Comparison of ENCODE assay signal across 8 mouse cellular contexts in the genomic region with DNA sequence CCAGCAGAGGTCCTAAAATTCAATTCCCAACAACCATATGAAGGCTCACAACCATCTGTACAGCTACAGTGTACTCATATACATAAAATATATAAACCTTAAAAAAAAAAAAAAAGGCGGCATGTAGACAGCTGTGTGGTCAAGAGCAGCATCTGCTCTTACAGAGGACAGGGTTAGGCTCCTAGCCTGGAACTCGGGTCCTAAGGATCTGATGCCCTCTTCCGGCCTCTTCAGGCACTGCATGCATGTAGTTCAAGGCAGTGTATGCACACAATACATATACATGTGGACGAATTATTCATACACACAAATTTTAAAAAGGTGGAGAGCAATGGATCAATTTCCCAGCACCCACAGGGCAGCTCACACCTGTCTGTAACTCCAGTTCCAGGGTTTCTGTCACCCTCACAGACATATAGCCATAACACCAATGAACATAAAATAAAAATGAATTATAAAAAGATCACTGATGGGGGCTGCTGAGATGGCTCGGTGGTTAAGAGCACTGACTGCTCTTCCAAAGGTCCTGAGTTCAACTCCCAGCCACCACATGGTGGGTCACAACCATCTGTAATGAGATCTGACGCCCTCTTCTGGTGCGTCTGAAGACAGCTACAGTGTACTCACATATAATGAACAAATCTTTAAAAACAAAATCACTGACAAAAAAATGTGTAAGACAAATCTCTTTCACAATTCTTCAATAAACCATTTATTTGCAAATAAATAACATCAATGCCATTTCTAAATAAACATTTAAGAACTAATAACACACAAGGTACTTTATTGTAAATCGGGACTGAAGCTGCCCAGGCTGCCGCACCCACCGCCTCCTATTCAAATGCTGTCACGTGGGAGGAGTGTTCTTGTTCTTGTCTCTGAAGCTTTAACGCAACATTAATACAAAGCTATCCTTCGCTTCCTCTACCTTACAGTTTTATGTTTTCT. TPM values are rescaled to one million over a fixed set of nuclear protein-coding genes. Genes with fewer than 3 reads are reported as not detected.
A peak's percentile ranks its signal among the peaks of the same experiment; 100 is the strongest.
DNase-seq lines count a peak whose midpoint lies in the region; ATAC-seq and TF ChIP-seq lines count a peak whose summit lies in the region.

No protein-coding gene starts in this region.

- H3K9ac ChIP-seq in heart, postnatal 0 days (replicated peaks; ENCODE audit: low read depth, low read length): no peak overlapping the region
- no peak overlapping the region for H3K9ac ChIP-seq in ES-E14 (ENCODE audit: insufficient read depth, low read depth, low read length, poor library complexity, severe bottlenecking)
- no peak overlapping the region for H3K9ac ChIP-seq in forebrain, embryonic 14.5 days (ENCODE audit: low read length)
- H3K9ac ChIP-seq in midbrain, embryonic 16.5 days (ENCODE audit: low read depth, low read length): no peak overlapping the region

- no peak overlapping the region for H3K4me3 ChIP-seq in heart, postnatal 0 days (ENCODE audit: low read depth, low read length)
- H3K4me3 ChIP-seq in heart, embryonic 10.5 days: no peak overlapping the region
- no peak overlapping the region for H3K4me3 ChIP-seq in ES-E14 (ENCODE audit: insufficient read depth in 1 of 2, low read depth in 1 of 2, low read length in 2 of 2, poor library complexity in 1 of 2, severe bottlenecking in 1 of 2)
- no peak overlapping the region for H3K4me3 ChIP-seq in forebrain, embryonic 14.5 days (ENCODE audit: low read depth, low read length)
- no peak overlapping the region for H3K4me3 ChIP-seq in midbrain, embryonic 16.5 days (ENCODE audit: low read depth, low read length)

- H3K27ac ChIP-seq in heart, postnatal 0 days (ENCODE audit: low read depth): no peak overlapping the region
- H3K27ac ChIP-seq in heart, embryonic 10.5 days: no peak overlapping the region
- no peak overlapping the region for H3K27ac ChIP-seq in ES-E14 (ENCODE audit: insufficient read depth, low read depth, low read length, poor library complexity, severe bottlenecking)
- no peak overlapping the region for H3K27ac ChIP-seq in forebrain, embryonic 14.5 days (ENCODE audit: low read depth, low read length)
- H3K27ac ChIP-seq in midbrain, embryonic 16.5 days (ENCODE audit: low read length): no peak overlapping the region

- TF ChIP-seq CTCF in heart, postnatal 0 days (IDR thresholded peaks at IDR 0.05; ENCODE audit: low read depth): peak; percentile 31

- H3K27me3 ChIP-seq in heart, postnatal 0 days (ENCODE audit: control insufficient read depth, insufficient read depth, low read length): no peaks in the 10 kb centered on the region
- H3K27me3 ChIP-seq in heart, embryonic 10.5 days (ENCODE audit: insufficient read depth, poor library complexity, severe bottlenecking): no peaks in the 10 kb centered on the region
- H3K27me3 ChIP-seq in forebrain, embryonic 14.5 days (replicated peaks; ENCODE audit: control insufficient read depth, insufficient read depth, low read length): no peaks in the 10 kb centered on the region
- H3K27me3 ChIP-seq in midbrain, embryonic 16.5 days (ENCODE audit: control insufficient read depth, insufficient read depth, low read depth, low read length): no peaks in the 10 kb centered on the region

- no peak overlapping the region for H3K4me2 ChIP-seq in heart, postnatal 0 days (ENCODE audit: low read depth, low read length)
- H3K4me2 ChIP-seq in forebrain, embryonic 14.5 days (ENCODE audit: low read length): no peak overlapping the region
- H3K4me2 ChIP-seq in midbrain, embryonic 16.5 days (ENCODE audit: low read length): no peak overlapping the region

- no peak for TF ChIP-seq EP300 in heart, postnatal 0 days (IDR thresholded peaks at IDR 0.05; ENCODE audit: low read depth)

- no peaks in the 10 kb centered on the region for H3K9me3 ChIP-seq in heart, postnatal 0 days (replicated peaks; ENCODE audit: control insufficient read depth, low read length)
- H3K9me3 ChIP-seq in heart, embryonic 10.5 days: no peaks in the 10 kb centered on the region
- no peaks in the 10 kb centered on the region for H3K9me3 ChIP-seq in ES-E14 (ENCODE audit: control insufficient read depth, insufficient read depth, low read depth, low read length)
- H3K9me3 ChIP-seq in forebrain, embryonic 14.5 days (replicated peaks; ENCODE audit: control insufficient read depth, low read length): no peaks in the 10 kb centered on the region
- H3K9me3 ChIP-seq in midbrain, embryonic 16.5 days (replicated peaks; ENCODE audit: control insufficient read depth, low read length, poor library complexity, severe bottlenecking): no peaks in the 10 kb centered on the region

- WGBS in heart, postnatal 0 days: 84% methylated on average over 13 of the region's 13 CpGs
- WGBS in heart, embryonic 10.5 days: 86% methylated on average over 13 of the region's 13 CpGs
- WGBS in forebrain, embryonic 14.5 days: 84% methylated on average over 13 of the region's 13 CpGs
- WGBS in midbrain, embryonic 16.5 days: 89% methylated on average over 13 of the region's 13 CpGs

- no peak for DNase-seq in heart, postnatal 0 days (ENCODE audit: low spot score)
- DNase-seq in heart, embryonic 10.5 days (ENCODE audit: low spot score): no peak
- no peak for DNase-seq in ES-E14 (ENCODE audit: low read depth, low spot score)
- DNase-seq in forebrain, embryonic 14.5 days (ENCODE audit: low spot score): peak; percentile 34
- peak; percentile 56 for DNase-seq in liver
- no peak for DNase-seq in spleen, postnatal 36 days (ENCODE audit: low spot score in 2 of 2)
- DNase-seq in frontal cortex, postnatal 25 days (ENCODE audit: low spot score in 2 of 2): no peak

- peaks cover 49% of the 10 kb centered on the region for H3K36me3 ChIP-seq in heart, postnatal 0 days (replicated peaks; ENCODE audit: control insufficient read depth, insufficient read depth, low read length)
- peaks cover 50% of the 10 kb centered on the region for H3K36me3 ChIP-seq in heart, embryonic 10.5 days
- H3K36me3 ChIP-seq in ES-E14 (ENCODE audit: control insufficient read depth, insufficient read depth, low read length, poor library complexity, severe bottlenecking): peaks cover 25% of the 10 kb centered on the region
- peaks cover 57% of the 10 kb centered on the region for H3K36me3 ChIP-seq in forebrain, embryonic 14.5 days (ENCODE audit: control insufficient read depth, insufficient read depth, low read length)
- H3K36me3 ChIP-seq in midbrain, embryonic 16.5 days (ENCODE audit: control insufficient read depth, insufficient read depth, low read length): peaks cover 26% of the 10 kb centered on the region

- H3K4me1 ChIP-seq in heart, postnatal 0 days (ENCODE audit: control insufficient read depth, insufficient read depth): no peaks in the 10 kb centered on the region
- no peaks in the 10 kb centered on the region for H3K4me1 ChIP-seq in heart, embryonic 10.5 days
- peaks cover 0 to 6% of the 10 kb centered on the region in 2 experiments; a peak in 1 of 4 replicates for H3K4me1 ChIP-seq in ES-E14 (ENCODE audit: control insufficient read depth in 2 of 2, insufficient read depth in 2 of 2, low read length in 2 of 2, poor library complexity in 1 of 2)
- H3K4me1 ChIP-seq in forebrain, embryonic 14.5 days (ENCODE audit: control insufficient read depth, insufficient read depth, low read length): no peaks in the 10 kb centered on the region
- no peaks in the 10 kb centered on the region for H3K4me1 ChIP-seq in midbrain, embryonic 16.5 days (ENCODE audit: control insufficient read depth, insufficient read depth, low read length)

- ATAC-seq in heart, postnatal 0 days (ENCODE audit: insufficient read depth, low read depth): no peak; the same call in 1 of the 2 replicates
- peak; percentile 55; the same call in 1 of the 2 replicates for ATAC-seq in forebrain, embryonic 14.5 days
- peak; percentile 39; the same call in 1 of the 2 replicates for ATAC-seq in midbrain, embryonic 16.5 days

- in situ Hi-C loops in ES-E14 (cut with MboI; ENCODE audit: low sequenced_read_pairs in 2 of 2, unreplicated experiment in 2 of 2): no loop called here

TF ChIP-seq in ES-E14, 5 proteins besides CTCF, POLR2A, EP300 and RAD21:
- TF ChIP-seq HCFC1 (IDR thresholded peaks at IDR 0.05; ENCODE audit: borderline replicate concordance, insufficient read depth, low read length): no peak
- no peak for TF ChIP-seq MAFK (IDR thresholded peaks at IDR 0.05; ENCODE audit: insufficient read depth, low read depth, low read length)
- peak; percentile 75; the same call in 1 of the 2 replicates for TF ChIP-seq ZNF384 (IDR thresholded peaks at IDR 0.05; ENCODE audit: low read depth, low read length)
- TF ChIP-seq ZC3H11A (IDR thresholded peaks at IDR 0.05; ENCODE audit: borderline replicate concordance, low read depth, low read length): no peak
- TF ChIP-seq CHD2 (IDR thresholded peaks at IDR 0.05; ENCODE audit: low read depth, low read length): 0 out of 2 replicates have a peak, but pooled peaks have one; percentile 11

RNA-seq across cellular contexts. Expression of gene Mdm2, which starts 22.1 kb away (rescaled TPM):
- 47.3 and 93.0 TPM in 2 replicates for total RNA-seq in heart, postnatal 0 days (2014; rRNA removed; ENCODE audit: low replicate concordance)
- 27.1 and 31.3 TPM in 2 replicates for polyA plus RNA-seq in heart, postnatal 0 days (2015; fragmentation: Nextera tagmentation; extraction: Ambion mirVana)
- polyA plus RNA-seq in heart, embryonic 10.5 days (2016; fragmentation: Nextera tagmentation; extraction: Ambion mirVana): 56.4 and 59.3 TPM in 2 replicates
- total RNA-seq in ES-E14 (2012; rRNA removed): 145 and 178 TPM in 2 replicates
- 33.0 and 47.7 TPM in 2 replicates for polyA plus RNA-seq in forebrain, embryonic 14.5 days (2014; fragmentation: Nextera tagmentation; extraction: Ambion mirVana)
- 53.1 and 55.7 TPM in 2 replicates for polyA plus RNA-seq in midbrain, embryonic 16.5 days (2015; fragmentation: Nextera tagmentation; extraction: Ambion mirVana)

RNA-seq across cellular contexts. Expression of gene Slc35e3, which starts 57.7 kb away (rescaled TPM):
- 5.1 and 6.8 TPM in 2 replicates for total RNA-seq in heart, postnatal 0 days (2014; rRNA removed; ENCODE audit: low replicate concordance)
- 4.1 and 4.2 TPM in 2 replicates for polyA plus RNA-seq in heart, postnatal 0 days (2015; fragmentation: Nextera tagmentation; extraction: Ambion mirVana)
- 10.5 and 14.9 TPM in 2 replicates for polyA plus RNA-seq in heart, embryonic 10.5 days (2016; fragmentation: Nextera tagmentation; extraction: Ambion mirVana)
- total RNA-seq in ES-E14 (2012; rRNA removed): 16.3 and 22.8 TPM in 2 replicates
- 17.7 and 20.1 TPM in 2 replicates for polyA plus RNA-seq in forebrain, embryonic 14.5 days (2014; fragmentation: Nextera tagmentation; extraction: Ambion mirVana)
- polyA plus RNA-seq in midbrain, embryonic 16.5 days (2015; fragmentation: Nextera tagmentation; extraction: Ambion mirVana): 34.4 and 34.8 TPM in 2 replicates

RNA-seq across cellular contexts. Expression of gene Cpm, which starts 59.2 kb away (rescaled TPM):
- 0.53 and 4.7 TPM in 2 replicates for total RNA-seq in heart, postnatal 0 days (2014; rRNA removed; ENCODE audit: low replicate concordance)
- 2.0 and 2.1 TPM in 2 replicates for polyA plus RNA-seq in heart, postnatal 0 days (2015; fragmentation: Nextera tagmentation; extraction: Ambion mirVana)
- polyA plus RNA-seq in heart, embryonic 10.5 days (2016; fragmentation: Nextera tagmentation; extraction: Ambion mirVana): 5.1 and 28.3 TPM in 2 replicates
- total RNA-seq in ES-E14 (2012; rRNA removed): 4.6 and 4.8 TPM in 2 replicates
- 5.1 and 6.1 TPM in 2 replicates for polyA plus RNA-seq in forebrain, embryonic 14.5 days (2014; fragmentation: Nextera tagmentation; extraction: Ambion mirVana)
- polyA plus RNA-seq in midbrain, embryonic 16.5 days (2015; fragmentation: Nextera tagmentation; extraction: Ambion mirVana): 13.5 and 14.3 TPM in 2 replicates

Comparison
In these comparisons a context has a peak if more than half of its experiments do, and no peak if none do; other contexts are left out.
1. DNase-seq: peak in forebrain, embryonic 14.5 days (single experiment) and liver (single experiment); none in heart, postnatal 0 days (single experiment), heart, embryonic 10.5 days (single experiment), ES-E14 (single experiment), spleen, postnatal 36 days (0 of 2) and frontal cortex, postnatal 25 days (0 of 2).